Mouse (Mus musculus) adrenal gland, adult 2 months (tissue): Measurements from ENCODE around the gene Cacna1a. TPM values are rescaled to one million over a fixed set of nuclear protein-coding genes. Genes with fewer than 3 reads are reported as not detected.
A peak's percentile ranks its signal among the peaks of the same experiment; 100 is the strongest.

Experiments used
- DNase-seq: peaks from one replicate; pipeline ENCODE4 v3.0.0; 2021
- polyA plus RNA-seq: library from polyadenylated mRNA; depleted of rRNA; stranded (reverse); fragments of >200 nt; gene quantifications from 2 replicates; pipeline ENCODE4 v1.2.3, GENCODE M21; 2012
- total RNA-seq, 2 experiments: library from RNA; stranded (reverse); gene quantifications; 2 replicates each; pipeline ENCODE4 v1.2.3; 2021

Gene Cacna1a
- total and polyA plus RNA-seq, 3 experiments = 5.6 to 41.6 (median 7.8) TPM

GRCm38 (mm10) chr8:84637946-84638554 lies 249.8 kb downstream of the Cacna1a start:
- DNase-seq = no peak

- DNase-seq = peak; percentile 54
Observed at GRCm38 (mm10) chr8:84638555-84639161, 250.4 kb downstream of the Cacna1a start.

- DNase-seq = peak; percentile 96
Observed at GRCm38 (mm10) chr8:84639162-84640009, 251.1 kb downstream of the Cacna1a start.

GRCm38 (mm10) chr8:84640010-84640588 lies 251.9 kb downstream of the Cacna1a start:
- no peak for DNase-seq

- no peak for DNase-seq
Observed at GRCm38 (mm10) chr8:84640617-84641294, 252.5 kb downstream of the Cacna1a start.

- no peak for DNase-seq
Observed at GRCm38 (mm10) chr8:84641578-84642361, 253.5 kb downstream of the Cacna1a start.

- DNase-seq = no peak
Observed at GRCm38 (mm10) chr8:84643019-84643418, 254.8 kb downstream of the Cacna1a start.

- no peak for DNase-seq
Observed at GRCm38 (mm10) chr8:84646800-84647199, 258.6 kb downstream of the Cacna1a start.

- no peak for DNase-seq
Observed at GRCm38 (mm10) chr8:84647461-84647901, 259.2 kb downstream of the Cacna1a start.

GRCm38 (mm10) chr8:84650213-84650612 lies 262.0 kb downstream of the Cacna1a start:
- no peak for DNase-seq

GRCm38 (mm10) chr8:84653092-84653631 lies 264.9 kb downstream of the Cacna1a start:
- DNase-seq = no peak

GRCm38 (mm10) chr8:84654597-84654996 lies 266.4 kb downstream of the Cacna1a start:
- DNase-seq = no peak

- no peak for DNase-seq
Observed at GRCm38 (mm10) chr8:84655336-84656190, 267.3 kb downstream of the Cacna1a start.

GRCm38 (mm10) chr8:84656191-84656525 lies 267.9 kb downstream of the Cacna1a start:
- no peak for DNase-seq

- peak; percentile 84 for DNase-seq
Observed at GRCm38 (mm10) chr8:84656641-84657126, 268.4 kb downstream of the Cacna1a start.

- DNase-seq = no peak
Observed at GRCm38 (mm10) chr8:84657203-84657602, 269.0 kb downstream of the Cacna1a start.

- DNase-seq = no peak
Observed at GRCm38 (mm10) chr8:84657680-84658079, 269.4 kb downstream of the Cacna1a start.

GRCm38 (mm10) chr8:84658951-84659350 lies 270.7 kb downstream of the Cacna1a start:
- DNase-seq = no peak

GRCm38 (mm10) chr8:84659936-84660818 lies 271.9 kb downstream of the Cacna1a start:
- DNase-seq = peak; percentile 73
